Mouse (Mus musculus): ENCODE data around the gene Cbfa2t3.

- TF ChIP-seq CTCF (conservative IDR thresholded peaks at IDR 0.05; ENCODE audit: low read length), result no peak
- TF ChIP-seq POU5F1 (IDR thresholded peaks at IDR 0.05; ENCODE audit: borderline replicate concordance, low read length), result no peak
These were observed 12.0 kb downstream of the Cbfa2t3 start for GRCm38 (mm10) chr8:122686879-122687278.

Data from E14TG2a.4 (cell line).